Mouse (Mus musculus) midbrain, postnatal 0 days (tissue): Measurements from ENCODE around the gene Olfr462. TPM values are rescaled to one million over a fixed set of nuclear protein-coding genes. Genes with fewer than 3 reads are reported as not detected.
"Not testable (repeated sequence)": the region's sequence is repeated elsewhere in the genome, so short reads cannot be mapped to it uniquely, and the experiment has no call there.

Source experiments
- ATAC-seq: fragments of 200-750 bp; cut with Nextera tagmentation; 2 replicates; pipeline ENCODE4 v1.8.0; 2017; ENCODE audit warnings: moderate number of reproducible peaks, mild to moderate bottlenecking, moderate TSS enrichment, moderate library complexity; ENCODE audit not compliant: low FRiP score
- DNase-seq: peaks from one replicate; pipeline ENCODE4 v3.0.0-alpha.2; 2015; ENCODE audit warnings: low spot score
- H3K27ac ChIP-seq: fragments of 300-500 bp; sonication (generic); 2 replicates; pipeline ENCODE4 v1.5.1; 2014; ENCODE audit warnings: low read depth, mild to moderate bottlenecking, low read length, mixed read lengths
- H3K27me3 ChIP-seq: fragments of 300-500 bp; sonication (generic); 2 replicates; pipeline ENCODE4 v1.6.1; 2014; ENCODE audit warnings: low read length, control low read depth, mixed read lengths; ENCODE audit not compliant: insufficient read depth
- H3K36me3 ChIP-seq: fragments of 300-500 bp; sonication (generic); 2 replicates; pipeline ENCODE4 v1.6.1; 2014; ENCODE audit warnings: low read length, control low read depth, mixed read lengths; ENCODE audit not compliant: insufficient read depth
- H3K4me1 ChIP-seq: fragments of 300-500 bp; sonication (generic); 2 replicates; pipeline ENCODE4 v1.6.1; 2014; ENCODE audit warnings: mild to moderate bottlenecking, control low read depth, antibody characterized with exemption, low read length, mixed read lengths; ENCODE audit not compliant: insufficient read depth
- H3K4me2 ChIP-seq: fragments of 300-500 bp; sonication (generic); 2 replicates; pipeline ENCODE4 v1.6.1; 2014; ENCODE audit warnings: low read depth, mild to moderate bottlenecking, low read length, mixed read lengths; ENCODE audit not compliant: poor library complexity, severe bottlenecking
- H3K4me3 ChIP-seq: fragments of 300-500 bp; sonication (generic); 2 replicates; pipeline ENCODE4 v1.5.1; 2014; ENCODE audit warnings: low read depth, mild to moderate bottlenecking, low read length, moderate library complexity
- H3K9ac ChIP-seq: fragments of 300-500 bp; sonication (generic); replicated peaks from 2 replicates; pipeline ENCODE4 v1.6.1; 2014; ENCODE audit warnings: mild to moderate bottlenecking, low read length, moderate library complexity, mixed read lengths; ENCODE audit not compliant: poor library complexity, severe bottlenecking
- H3K9me3 ChIP-seq: fragments of 300-500 bp; sonication (generic); 2 replicates; pipeline ENCODE4 v1.6.1; 2016; ENCODE audit warnings: low read length, control low read depth
- CTCF ChIP-seq: IDR thresholded peaks from 2 replicates; pipeline ENCODE4 v1.5.1; 2016; ENCODE audit warnings: antibody characterized with exemption, mild to moderate bottlenecking
- WGBS: fragments of 180-500 bp; shearing (Covaris S2); extraction: QIAGEN DNeasy Blood & Tissue Kit; methylation state at CpG from one replicate; pipeline ENCODE4 v1.1.7; 2014; 5-methylcytosine and 5-hydroxymethylcytosine counted together
- polyA plus RNA-seq: library from polyadenylated mRNA; unstranded; fragments of >200 nt; fragmentation: Nextera tagmentation; extraction: Ambion mirVana; gene quantifications from 2 replicates; pipeline ENCODE4 v1.2.1, GENCODE M21; 2015
- total RNA-seq: library from RNA; depleted of rRNA; stranded (reverse); fragments of >200 nt; gene quantifications from 2 replicates; pipeline ENCODE4 v1.2.3, GENCODE M21; 2014

Gene Olfr462
- total and polyA plus RNA-seq, 2 experiments from 2014 or later = not detected

- Histone ChIP-seq H3K27ac (no peak overlapping the region), H3K4me3 (no peak overlapping the region), H3K4me1 (no peaks in the 10 kb centered on the region), H3K36me3 (no peaks in the 10 kb centered on the region), H3K27me3 (no peaks in the 10 kb centered on the region), H3K4me2 (no peak overlapping the region), H3K9ac (no peak overlapping the region), H3K9me3 (no peaks in the 10 kb centered on the region)
- TF ChIP-seq CTCF = no peak
- ATAC-seq (no peak), DNase-seq (no peak)
- 69% methylated on average over 9 of the region's 9 CpGs for WGBS
Measured at GRCm38 (mm10) chr11:87879826-87880225, 12.2 kb downstream of the Olfr462 start.

GRCm38 (mm10) chr11:87875436-87875835 lies 16.6 kb downstream of the Olfr462 start, which contains the start of gene Epx:
Gene Epx, minus strand, starts transcription at chr11:87875536.
- ATAC-seq (no peak), DNase-seq (no peak)
- 88% methylated on average over 6 of the region's 6 CpGs for WGBS
- no peaks in the 10 kb centered on the region for H3K27me3 ChIP-seq
- no peaks in the 10 kb centered on the region for H3K4me1 ChIP-seq
- TF ChIP-seq CTCF = no peak
- no peak within 1 kb of the TSS for H3K4me3 ChIP-seq
- no peaks in the 10 kb centered on the region for H3K9me3 ChIP-seq
- no peak within 1 kb of the TSS for H3K4me2 ChIP-seq
- H3K36me3 ChIP-seq = no peaks in the 10 kb centered on the region
- no peak within 1 kb of the TSS for H3K27ac ChIP-seq
- no peak within 1 kb of the TSS for H3K9ac ChIP-seq

GRCm38 (mm10) chr11:87871766-87872165 lies 20.3 kb downstream of the Olfr462 start:
- no peak overlapping the region for H3K27ac ChIP-seq
- WGBS = 31% methylated on average over 8 of the region's 8 CpGs
- no peak overlapping the region for H3K4me3 ChIP-seq
- H3K27me3 ChIP-seq = no peaks in the 10 kb centered on the region
- DNase-seq (peak; percentile 56), ATAC-seq (no peak)
- H3K9me3 ChIP-seq = no peaks in the 10 kb centered on the region
- no peak overlapping the region for H3K4me2 ChIP-seq
- no peaks in the 10 kb centered on the region for H3K4me1 ChIP-seq
- H3K9ac ChIP-seq = no peak overlapping the region
- H3K36me3 ChIP-seq = no peaks in the 10 kb centered on the region
- TF ChIP-seq CTCF = no peak

DNA sequence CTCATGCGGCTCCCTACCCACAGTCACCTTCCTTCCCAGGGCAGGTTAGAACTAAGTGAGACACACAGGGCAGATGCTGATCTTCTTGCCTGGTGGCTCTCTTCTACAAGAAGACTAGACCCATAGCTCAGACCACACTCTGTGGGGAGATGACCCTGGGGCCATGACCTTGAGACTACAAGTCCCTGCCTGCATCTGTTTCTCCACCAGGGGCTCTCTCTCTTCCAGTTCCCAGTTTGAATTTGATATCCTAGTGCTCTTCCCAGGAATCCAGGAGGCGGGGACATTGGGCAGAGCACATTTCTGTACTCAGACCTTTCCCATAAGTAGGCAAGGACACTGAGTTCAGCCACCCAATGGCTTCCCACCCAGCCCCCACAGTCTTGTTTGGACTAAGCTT lies 22.0 kb downstream of the Olfr462 start:
- Histone ChIP-seq H3K4me1 (no peaks in the 10 kb centered on the region), H3K4me2 (no peak overlapping the region), H3K9ac (no peak overlapping the region), H3K27me3 (no peaks in the 10 kb centered on the region), H3K9me3 (no peaks in the 10 kb centered on the region), H3K4me3 (no peak overlapping the region), H3K36me3 (no peaks in the 10 kb centered on the region), H3K27ac (no peak overlapping the region)
- TF ChIP-seq CTCF = no peak
- WGBS = 89% methylated on average over 2 of the region's 2 CpGs
- ATAC-seq (no peak), DNase-seq (no peak)

DNA sequence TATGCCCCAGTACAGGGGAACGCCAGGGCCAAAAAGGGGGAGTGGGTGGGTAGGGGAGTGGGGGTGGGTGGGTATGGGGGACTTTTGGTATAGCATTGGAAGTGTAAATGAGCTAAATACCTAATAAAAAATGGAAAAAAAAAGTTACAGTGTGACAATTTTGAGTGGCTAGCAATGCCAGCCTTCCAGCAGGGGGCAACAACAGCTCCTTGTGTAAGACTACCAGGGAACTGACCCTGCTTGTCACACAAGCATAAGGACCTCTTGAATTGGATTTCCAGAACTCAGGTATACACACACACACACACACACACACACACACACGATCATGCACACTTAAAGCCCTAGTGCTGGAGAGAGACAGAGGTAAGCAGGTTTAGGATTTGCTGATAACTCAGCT lies 25.2 kb downstream of the Olfr462 start:
- H3K4me3 ChIP-seq, DNase-seq, H3K36me3 ChIP-seq, H3K4me2 ChIP-seq, H3K27ac ChIP-seq, H3K9me3 ChIP-seq, H3K27me3 ChIP-seq, H3K4me1 ChIP-seq, ATAC-seq, H3K9ac ChIP-seq: not testable (repeated sequence)
- WGBS = 94% methylated on average over 1 of the region's 2 CpGs
- TF ChIP-seq CTCF = peak; percentile 16; the same call in 1 of the 2 replicates

DNA sequence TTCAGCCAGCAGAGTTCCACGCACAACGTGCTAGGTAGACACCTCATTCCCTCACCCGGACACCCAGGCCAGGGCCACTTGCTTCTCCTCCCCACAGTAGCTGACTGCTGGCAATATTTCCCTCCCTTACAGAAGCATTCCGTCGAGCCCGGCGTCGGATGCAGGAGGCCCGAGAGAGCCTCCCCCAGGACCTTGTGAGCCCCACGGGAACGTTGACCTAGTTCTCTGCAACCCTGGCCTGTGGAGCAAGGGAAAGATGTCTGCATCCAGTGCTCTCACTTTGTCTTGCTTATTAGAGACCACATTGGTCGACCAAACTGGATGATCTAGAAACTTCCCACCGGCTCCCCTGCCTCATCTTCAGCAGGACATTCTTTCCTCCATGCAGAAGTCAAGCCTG lies 29.3 kb downstream of the Olfr462 start:
- Histone ChIP-seq H3K4me1 (no peaks in the 10 kb centered on the region), H3K4me3 (no peak overlapping the region), H3K9me3 (no peaks in the 10 kb centered on the region), H3K27ac (no peak overlapping the region), H3K9ac (no peak overlapping the region), H3K27me3 (no peaks in the 10 kb centered on the region), H3K36me3 (peaks cover 12% of the 10 kb centered on the region), H3K4me2 (no peak overlapping the region)
- whole genome bisulfite sequencing = 96% methylated on average over 13 of the region's 13 CpGs
- no peak for DNase-seq
- ATAC-seq = no peak
- no peak for TF ChIP-seq CTCF
